Mouse (Mus musculus): ENCODE data around the gene Tgm1. TPM values are rescaled to one million over a fixed set of nuclear protein-coding genes. Genes with fewer than 3 reads are reported as not detected.

Tgm1 gene
- polyA plus RNA-seq, 1 experiment from 2014 or later, result 0.28 TPM

DNA sequence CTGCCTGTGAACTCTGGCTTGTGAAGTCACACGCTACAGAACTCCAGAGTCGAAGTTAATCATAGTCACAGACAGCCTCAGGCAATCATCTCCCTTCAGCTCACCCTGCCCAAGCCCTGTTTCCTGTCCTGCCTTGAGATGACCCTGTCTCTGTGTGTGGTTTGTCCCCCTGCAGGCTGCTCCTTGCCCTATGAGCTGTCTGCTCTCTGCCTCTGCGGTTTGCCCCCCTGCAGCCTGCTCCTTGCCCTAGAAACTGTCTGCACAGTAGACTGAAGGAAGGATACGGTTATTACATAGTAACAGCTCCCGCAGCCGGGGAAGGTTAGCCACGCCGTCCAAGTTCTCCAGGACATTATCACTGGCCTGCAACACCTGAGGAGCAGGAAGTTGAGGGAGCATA is 3.2 kb upstream of the Tgm1 start:
- ATAC-seq, result no peak
- WGBS, result 93% methylated on average over 8 of the region's 8 CpGs

DNA sequence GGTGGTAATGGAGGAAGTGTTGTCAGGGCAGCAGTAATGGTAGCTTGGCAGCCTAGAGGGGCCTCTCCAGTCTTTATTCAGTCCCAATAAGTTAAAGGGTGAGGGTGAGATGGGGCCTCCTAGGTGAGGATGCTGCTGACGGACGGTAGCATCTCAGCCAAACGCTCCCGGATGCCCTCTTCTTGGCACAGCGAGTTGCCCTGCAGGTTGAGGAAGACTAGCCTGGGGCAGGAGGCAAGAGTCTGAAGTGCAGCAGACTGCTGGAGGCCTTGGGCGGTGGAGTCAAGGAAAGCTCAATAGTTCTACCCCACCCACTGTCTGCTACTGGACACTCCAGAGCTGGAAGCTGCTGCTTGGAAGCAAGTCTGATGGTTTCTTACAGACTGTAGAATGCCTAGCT is 2.5 kb upstream of the Tgm1 start:
- Histone ChIP-seq H3K4me3 (replicated peaks; ENCODE audit: low read length) (no peak overlapping the region), H3K27ac (ENCODE audit: low read length) (no peak overlapping the region), H3K9me3 (ENCODE audit: control insufficient read depth, low read length) (no peaks in the 10 kb centered on the region), H3K27me3 (replicated peaks; ENCODE audit: control insufficient read depth, insufficient read depth, low read length) (peaks cover 2% of the 10 kb centered on the region; the same call in 1 of the 2 replicates), H3K4me1 (replicated peaks; ENCODE audit: control insufficient read depth, insufficient read depth, low read length) (peaks cover 4% of the 10 kb centered on the region), H3K4me2 (ENCODE audit: low read length) (no peak overlapping the region), H3K9ac (replicated peaks; ENCODE audit: low read depth, low read length) (no peak overlapping the region), H3K36me3 (ENCODE audit: control insufficient read depth, insufficient read depth) (peaks cover 2% of the 10 kb centered on the region; the same call in 1 of the 2 replicates)
- 94% methylated on average over 6 of the region's 6 CpGs for WGBS
- ATAC-seq, result no peak

More for the DNA sequence above, 3.2 kb upstream of the Tgm1 start:
- Histone ChIP-seq H3K9me3 (ENCODE audit: control insufficient read depth, low read length) (no peaks in the 10 kb centered on the region), H3K27me3 (replicated peaks; ENCODE audit: control insufficient read depth, insufficient read depth, low read length) (peaks cover 2% of the 10 kb centered on the region; the same call in 1 of the 2 replicates), H3K36me3 (ENCODE audit: control insufficient read depth, insufficient read depth) (peaks cover 2% of the 10 kb centered on the region; the same call in 1 of the 2 replicates), H3K4me1 (replicated peaks; ENCODE audit: control insufficient read depth, insufficient read depth, low read length) (peaks cover 8% of the 10 kb centered on the region), H3K9ac (replicated peaks; ENCODE audit: low read depth, low read length) (no peak overlapping the region), H3K4me3 (replicated peaks; ENCODE audit: low read length) (no peak overlapping the region), H3K4me2 (ENCODE audit: low read length) (no peak overlapping the region), H3K27ac (ENCODE audit: low read length) (no peak overlapping the region)

DNA sequence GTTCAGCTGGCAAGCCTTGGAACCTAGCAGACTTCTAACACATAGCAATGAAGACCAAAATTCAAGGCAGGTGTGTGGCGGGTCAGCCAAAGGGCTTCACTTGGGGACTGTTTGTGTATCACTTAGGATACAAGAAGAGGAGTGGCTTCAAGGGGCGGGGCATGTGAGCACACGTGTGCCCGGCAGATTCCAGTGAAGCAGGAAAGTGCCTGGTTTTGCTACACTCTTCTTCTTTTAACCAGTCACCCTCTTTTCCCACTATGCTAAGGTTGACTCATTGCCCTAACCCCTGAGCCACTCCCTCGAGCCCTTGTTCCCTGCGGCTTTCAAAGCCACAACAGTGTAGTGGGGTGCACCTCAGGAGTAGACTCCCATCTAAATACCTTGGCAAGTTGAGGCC is 1.2 kb upstream of the Tgm1 start:
- ATAC-seq, result no peak
- no peak overlapping the region for H3K27ac ChIP-seq (ENCODE audit: low read length)
- H3K4me2 ChIP-seq (ENCODE audit: low read length), result no peak overlapping the region
- WGBS, result 38% methylated on average over 6 of the region's 6 CpGs
- H3K9ac ChIP-seq (replicated peaks; ENCODE audit: low read depth, low read length), result no peak overlapping the region
- peaks cover 2% of the 10 kb centered on the region; the same call in 1 of the 2 replicates for H3K27me3 ChIP-seq (replicated peaks; ENCODE audit: control insufficient read depth, insufficient read depth, low read length)
- no peaks in the 10 kb centered on the region for H3K4me1 ChIP-seq (replicated peaks; ENCODE audit: control insufficient read depth, insufficient read depth, low read length)
- H3K9me3 ChIP-seq (ENCODE audit: control insufficient read depth, low read length), result no peaks in the 10 kb centered on the region
- peaks cover 2% of the 10 kb centered on the region; the same call in 1 of the 2 replicates for H3K36me3 ChIP-seq (ENCODE audit: control insufficient read depth, insufficient read depth)
- no peak overlapping the region for H3K4me3 ChIP-seq (replicated peaks; ENCODE audit: low read length)

DNA sequence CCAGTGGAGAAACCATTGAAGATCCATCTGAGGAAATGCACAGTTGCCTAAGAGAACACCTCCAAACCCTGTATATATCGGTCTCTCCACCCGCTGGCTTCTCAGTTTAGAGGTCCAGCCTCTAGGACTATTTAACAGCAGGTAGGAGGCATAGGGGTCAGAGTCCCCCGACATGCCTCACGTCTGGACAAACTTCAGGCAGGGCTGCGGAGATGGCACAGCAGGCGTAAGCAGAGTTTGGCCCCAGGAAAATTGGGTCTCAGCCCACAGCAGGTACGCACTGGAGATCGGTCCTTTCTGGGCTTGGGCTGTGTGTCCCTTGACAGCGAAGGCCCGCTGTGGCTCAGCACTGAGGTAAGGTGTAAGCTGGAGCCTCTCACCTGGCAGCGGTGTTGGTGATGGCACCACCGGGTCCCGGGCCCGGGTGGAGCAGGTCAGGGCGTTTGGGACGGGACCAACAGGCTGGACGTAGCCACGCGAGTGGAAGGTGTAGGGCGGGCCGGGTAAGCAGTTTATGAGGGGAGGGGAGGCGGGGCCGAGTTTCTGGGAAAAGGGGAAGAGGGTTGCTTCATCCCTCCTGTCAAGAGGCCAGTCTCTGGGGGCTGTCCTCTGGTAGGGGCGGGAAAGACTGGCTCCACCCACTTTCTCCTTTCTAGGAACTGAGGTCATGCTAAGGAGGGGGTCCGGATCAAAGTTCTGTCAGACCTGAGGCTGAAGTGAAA is 558 bp downstream of the Tgm1 start:
- Histone ChIP-seq H3K4me1 (replicated peaks; ENCODE audit: control insufficient read depth, insufficient read depth, low read length) (no peaks in the 10 kb centered on the region), H3K9ac (replicated peaks; ENCODE audit: low read depth, low read length) (no peak overlapping the region), H3K4me2 (ENCODE audit: low read length) (no peak overlapping the region), H3K36me3 (ENCODE audit: control insufficient read depth, insufficient read depth) (peaks cover 2% of the 10 kb centered on the region; the same call in 1 of the 2 replicates), H3K4me3 (replicated peaks; ENCODE audit: low read length) (no peak overlapping the region), H3K27ac (ENCODE audit: low read length) (no peak overlapping the region), H3K27me3 (replicated peaks; ENCODE audit: control insufficient read depth, insufficient read depth, low read length) (peaks cover 2% of the 10 kb centered on the region; the same call in 1 of the 2 replicates), H3K9me3 (ENCODE audit: control insufficient read depth, low read length) (no peaks in the 10 kb centered on the region)
- 16% methylated on average over 25 of the region's 25 CpGs for WGBS
- no peak for ATAC-seq

DNA sequence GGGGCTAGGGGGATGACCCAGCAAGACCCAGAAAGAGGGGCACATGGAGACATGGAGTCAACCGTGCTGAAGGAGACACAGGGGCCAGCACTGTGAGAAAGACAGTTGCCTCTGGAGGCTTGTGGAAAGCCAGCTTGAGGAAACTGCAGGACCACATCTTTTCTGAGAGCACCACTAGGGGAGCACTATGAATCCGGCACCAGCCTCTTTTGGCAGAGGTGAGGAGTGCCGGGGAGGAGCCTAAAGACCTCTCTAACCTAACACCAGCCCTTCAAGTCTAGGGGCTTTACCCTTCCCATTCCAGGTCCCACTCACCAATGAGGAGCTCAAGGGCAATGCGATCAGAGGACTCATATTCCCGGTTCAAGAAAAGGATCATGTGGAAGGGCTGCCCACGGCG is 1.9 kb downstream of the Tgm1 start:
- Histone ChIP-seq H3K4me1 (replicated peaks; ENCODE audit: control insufficient read depth, insufficient read depth, low read length) (no peaks in the 10 kb centered on the region), H3K4me2 (ENCODE audit: low read length) (no peak overlapping the region), H3K4me3 (replicated peaks; ENCODE audit: low read length) (no peak overlapping the region), H3K36me3 (ENCODE audit: control insufficient read depth, insufficient read depth) (no peaks in the 10 kb centered on the region), H3K27ac (ENCODE audit: low read length) (no peak overlapping the region), H3K27me3 (replicated peaks; ENCODE audit: control insufficient read depth, insufficient read depth, low read length) (peaks cover 2% of the 10 kb centered on the region; the same call in 1 of the 2 replicates), H3K9ac (replicated peaks; ENCODE audit: low read depth, low read length) (no peak overlapping the region), H3K9me3 (ENCODE audit: control insufficient read depth, low read length) (no peaks in the 10 kb centered on the region)
- 84% methylated on average over 7 of the region's 7 CpGs for WGBS
- no peak for ATAC-seq

DNA sequence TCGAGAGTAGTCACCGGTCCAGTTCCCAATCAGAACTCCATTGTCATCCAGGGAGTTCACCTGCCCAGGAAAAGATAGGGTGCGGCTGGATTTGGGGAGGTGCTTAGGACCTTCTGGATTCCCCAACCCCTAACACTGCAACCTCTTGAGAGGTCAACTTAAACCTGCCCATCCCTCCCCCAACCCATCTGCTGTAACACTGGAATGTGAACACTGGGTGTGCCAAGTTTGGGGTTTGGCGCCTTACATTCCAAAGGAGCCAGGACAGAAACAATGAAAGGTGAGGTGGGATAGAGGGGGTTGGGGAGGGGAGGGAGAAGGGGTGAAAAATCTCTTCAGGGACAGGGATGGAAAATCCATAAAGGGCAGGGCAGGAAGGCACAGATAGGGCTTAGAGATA is 4.2 kb downstream of the Tgm1 start:
- 88% methylated on average over 4 of the region's 4 CpGs for WGBS
- no peak for ATAC-seq
- H3K36me3 ChIP-seq (ENCODE audit: control insufficient read depth, insufficient read depth), result no peaks in the 10 kb centered on the region
- H3K4me1 ChIP-seq (replicated peaks; ENCODE audit: control insufficient read depth, insufficient read depth, low read length), result no peaks in the 10 kb centered on the region
- no peak overlapping the region for H3K4me2 ChIP-seq (ENCODE audit: low read length)
- no peak overlapping the region for H3K4me3 ChIP-seq (replicated peaks; ENCODE audit: low read length)
- H3K9ac ChIP-seq (replicated peaks; ENCODE audit: low read depth, low read length), result no peak overlapping the region
- peaks cover 2% of the 10 kb centered on the region; the same call in 1 of the 2 replicates for H3K27me3 ChIP-seq (replicated peaks; ENCODE audit: control insufficient read depth, insufficient read depth, low read length)
- no peak overlapping the region for H3K27ac ChIP-seq (ENCODE audit: low read length)
- no peaks in the 10 kb centered on the region for H3K9me3 ChIP-seq (ENCODE audit: control insufficient read depth, low read length)

DNA sequence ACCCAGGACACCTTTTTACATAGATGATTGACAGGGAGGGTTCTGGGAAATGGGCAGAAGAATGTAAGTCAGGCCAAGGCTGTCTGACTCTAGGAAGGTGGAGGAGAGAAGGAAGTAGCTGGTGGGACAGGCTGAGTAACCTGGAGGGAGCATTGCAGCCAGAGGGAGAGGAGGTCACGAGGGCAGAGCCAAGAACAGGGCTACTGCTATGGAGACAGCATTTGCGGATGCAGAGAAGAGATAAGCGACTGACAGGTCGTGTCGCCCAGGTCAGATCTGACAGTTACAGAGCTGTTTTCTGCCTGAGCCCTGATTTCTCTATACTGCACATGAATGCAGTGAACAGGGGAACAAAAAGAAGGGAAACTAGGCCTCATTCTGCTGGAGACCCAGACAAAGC is 6.3 kb downstream of the Tgm1 start:
- ATAC-seq, result no peak
- Histone ChIP-seq H3K27ac (ENCODE audit: low read length) (no peak overlapping the region), H3K4me3 (replicated peaks; ENCODE audit: low read length) (no peak overlapping the region), H3K36me3 (ENCODE audit: control insufficient read depth, insufficient read depth) (no peaks in the 10 kb centered on the region), H3K27me3 (replicated peaks; ENCODE audit: control insufficient read depth, insufficient read depth, low read length) (no peaks in the 10 kb centered on the region), H3K9me3 (ENCODE audit: control insufficient read depth, low read length) (no peaks in the 10 kb centered on the region), H3K4me1 (replicated peaks; ENCODE audit: control insufficient read depth, insufficient read depth, low read length) (no peaks in the 10 kb centered on the region), H3K4me2 (ENCODE audit: low read length) (no peak overlapping the region), H3K9ac (replicated peaks; ENCODE audit: low read depth, low read length) (no peak overlapping the region)
- 86% methylated on average over 5 of the region's 5 CpGs for WGBS

DNA sequence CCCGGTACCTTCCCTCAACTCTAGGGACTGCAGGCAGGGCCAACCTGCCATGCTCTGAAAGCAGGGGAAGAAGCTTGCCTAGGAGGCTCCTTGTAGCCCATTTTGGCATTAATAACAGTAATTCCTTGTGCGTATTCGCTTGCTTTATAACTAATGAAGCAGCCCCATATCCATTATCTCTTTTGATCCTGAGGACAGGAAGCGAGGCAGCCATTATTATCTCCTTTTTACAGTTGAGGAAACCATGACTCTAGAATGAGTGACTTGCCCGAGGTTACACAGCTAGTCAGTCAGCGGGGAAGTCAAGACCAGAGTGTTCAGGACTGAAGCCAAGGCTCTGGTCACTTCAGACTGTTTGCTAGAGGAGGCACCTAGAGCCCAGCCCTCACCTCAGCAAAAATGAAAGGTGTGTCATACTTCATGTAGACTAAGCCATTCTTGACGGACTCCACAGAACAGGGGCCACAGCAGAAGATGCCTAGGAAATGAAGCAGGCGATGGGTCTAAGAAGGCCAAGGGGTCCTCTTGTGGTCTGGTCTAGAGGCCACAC is 7.6 kb downstream of the Tgm1 start:
- Histone ChIP-seq H3K27me3 (replicated peaks; ENCODE audit: control insufficient read depth, insufficient read depth, low read length) (no peaks in the 10 kb centered on the region), H3K9me3 (ENCODE audit: control insufficient read depth, low read length) (no peaks in the 10 kb centered on the region), H3K4me1 (replicated peaks; ENCODE audit: control insufficient read depth, insufficient read depth, low read length) (no peaks in the 10 kb centered on the region), H3K4me3 (replicated peaks; ENCODE audit: low read length) (no peak overlapping the region), H3K27ac (ENCODE audit: low read length) (no peak overlapping the region), H3K9ac (replicated peaks; ENCODE audit: low read depth, low read length) (no peak overlapping the region), H3K36me3 (ENCODE audit: control insufficient read depth, insufficient read depth) (no peaks in the 10 kb centered on the region), H3K4me2 (ENCODE audit: low read length) (no peak overlapping the region)
- WGBS, result 89% methylated on average over 8 of the region's 8 CpGs
- no peak for ATAC-seq

DNA sequence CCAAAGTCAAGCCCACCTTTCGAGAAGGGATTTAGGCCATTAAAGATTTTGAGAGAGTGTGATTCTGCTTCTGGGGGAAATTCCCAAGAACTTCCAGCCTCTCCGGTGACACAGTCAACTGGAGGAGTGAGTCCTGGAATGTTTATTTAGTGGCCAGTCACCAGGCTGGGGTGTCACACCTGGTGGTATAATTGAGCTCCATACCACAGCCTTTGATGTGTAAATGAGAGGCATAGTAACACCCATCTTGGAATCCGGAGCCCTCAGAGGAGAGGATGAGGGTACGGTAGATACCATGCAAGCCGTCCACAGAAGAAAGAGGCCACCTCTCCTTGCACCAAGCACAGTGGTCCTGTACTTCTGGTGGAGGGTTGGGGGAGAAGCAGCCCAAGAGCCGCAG is 11.0 kb downstream of the Tgm1 start:
- Histone ChIP-seq H3K4me1 (replicated peaks; ENCODE audit: control insufficient read depth, insufficient read depth, low read length) (no peaks in the 10 kb centered on the region), H3K27ac (ENCODE audit: low read length) (no peak overlapping the region), H3K9me3 (ENCODE audit: control insufficient read depth, low read length) (no peaks in the 10 kb centered on the region), H3K9ac (replicated peaks; ENCODE audit: low read depth, low read length) (no peak overlapping the region), H3K27me3 (replicated peaks; ENCODE audit: control insufficient read depth, insufficient read depth, low read length) (no peaks in the 10 kb centered on the region), H3K4me3 (replicated peaks; ENCODE audit: low read length) (no peak overlapping the region), H3K36me3 (ENCODE audit: control insufficient read depth, insufficient read depth) (no peaks in the 10 kb centered on the region), H3K4me2 (ENCODE audit: low read length) (no peak overlapping the region)
- 67% methylated on average over 6 of the region's 6 CpGs for WGBS
- no peak for ATAC-seq

Measured in forebrain, embryonic 16.5 days (tissue).